Mouse (Mus musculus) MEL (cell line): ENCODE results near the gene Adgrf5. TPM values are rescaled to one million over a fixed set of nuclear protein-coding genes. Genes with fewer than 3 reads are reported as not detected.

ENCODE experiments used
- DNase-seq: peaks from one replicate; pipeline ENCODE4 v3.0.0; 2011; ENCODE audit warnings: low read depth, low spot score
- H3K27ac ChIP-seq: 2 replicates; pipeline ENCODE4 v1.5.1; 2012; ENCODE audit warnings: low read depth, mild to moderate bottlenecking, control low read depth, low read length, moderate library complexity; ENCODE audit not compliant: control insufficient read depth
- H3K27me3 ChIP-seq, 2 experiments: fragments of 150-350 bp in 1 of 2; sonication (generic) in 1 of 2; 2 replicates each; pipeline ENCODE4 v1.6.1; 2012; ENCODE audit warnings: low read length in 2 of 2, mild to moderate bottlenecking in 2 of 2, improper control_type of control experiment in 1 of 2, moderate library complexity in 1 of 2; ENCODE audit not compliant: insufficient read depth in 2 of 2, control insufficient read depth in 1 of 2
- H3K36me3 ChIP-seq, 2 experiments: 2 replicates each; pipeline ENCODE4 v1.6.1; 2012 to 2014; ENCODE audit warnings: low read length in 2 of 2, improper control_type of control experiment in 1 of 2, inconsistent platforms in 1 of 2, mild to moderate bottlenecking in 1 of 2; ENCODE audit not compliant: insufficient read depth in 2 of 2, control insufficient read depth in 1 of 2
- H3K4me1 ChIP-seq, 2 experiments: fragments of 150-350 bp in 1 of 2; sonication (generic) in 1 of 2; 2 replicates each; pipeline ENCODE4 v1.6.1; 2012; ENCODE audit warnings: low read length in 2 of 2, improper control_type of control experiment in 1 of 2, mild to moderate bottlenecking in 1 of 2; ENCODE audit not compliant: insufficient read depth in 2 of 2, control insufficient read depth in 1 of 2
- H3K4me3 ChIP-seq, 2 experiments: fragments of 150-350 bp in 1 of 2; sonication (generic) in 1 of 2; 2 replicates each; pipeline ENCODE4 v1.5.1; 2012; ENCODE audit warnings: low read depth in 2 of 2, low read length in 2 of 2, mild to moderate bottlenecking in 2 of 2, moderate library complexity in 2 of 2, control low read depth in 1 of 2, improper control_type of control experiment in 1 of 2; ENCODE audit not compliant: control insufficient read depth in 1 of 2, insufficient read depth in 1 of 2
- H3K79me2 ChIP-seq: 2 replicates; pipeline ENCODE4 v1.6.1; 2012; ENCODE audit warnings: mild to moderate bottlenecking, low read length, moderate library complexity; ENCODE audit not compliant: control insufficient read depth, poor library complexity, insufficient read depth
- H3K9ac ChIP-seq: 2 replicates; pipeline ENCODE4 v1.6.1; 2012; ENCODE audit warnings: low read depth, mild to moderate bottlenecking, control low read depth, low read length, moderate library complexity; ENCODE audit not compliant: control insufficient read depth, poor library complexity, severe bottlenecking
- H3K9me3 ChIP-seq: fragments of 150-350 bp; sonication (generic); replicated peaks from 2 replicates; pipeline ENCODE4 v1.6.1; 2012; ENCODE audit warnings: mild to moderate bottlenecking, low read length, improper control_type of control experiment, moderate library complexity; ENCODE audit not compliant: insufficient read depth
- BHLHE40 ChIP-seq: IDR thresholded peaks from 2 replicates; pipeline ENCODE4 v1.6.1; 2012; ENCODE audit warnings: low read depth, mild to moderate bottlenecking, inconsistent platforms, low read length, improper control_type of control experiment, borderline replicate concordance
- CHD1 ChIP-seq: IDR thresholded peaks from 2 replicates; pipeline ENCODE4 v1.6.1; 2012; ENCODE audit warnings: low read depth, mild to moderate bottlenecking, inconsistent platforms, low read length, improper control_type of control experiment
- CTCF ChIP-seq, 3 experiments: IDR thresholded peaks in 2 of 3; conservative IDR thresholded peaks in 1 of 3; 2 replicates each; pipeline ENCODE4 v1.5.1; 2011 to 2012; ENCODE audit warnings: low read length in 3 of 3, low read depth in 2 of 3, mild to moderate bottlenecking in 2 of 3, improper control_type of control experiment in 1 of 3, inconsistent platforms in 1 of 3, mixed read lengths in 1 of 3, moderate library complexity in 1 of 3; ENCODE audit not compliant: control insufficient read depth in 1 of 3, insufficient read depth in 1 of 3, poor library complexity in 1 of 3, severe bottlenecking in 1 of 3
- E2F4 ChIP-seq: IDR thresholded peaks from 2 replicates; pipeline ENCODE4 v1.6.1; 2011; ENCODE audit warnings: low read depth, low read length, improper control_type of control experiment, borderline replicate concordance
- ELF1 ChIP-seq: IDR thresholded peaks from 2 replicates; pipeline ENCODE4 v1.6.1; 2014; ENCODE audit warnings: low read depth, mild to moderate bottlenecking, inconsistent platforms, low read length, improper control_type of control experiment, moderate library complexity
- EP300 ChIP-seq, 2 experiments: IDR thresholded peaks; 2 replicates each; pipeline ENCODE4 v1.6.1; 2011; ENCODE audit warnings: improper control_type of control experiment in 2 of 2, low read length in 2 of 2, low read depth in 1 of 2, mild to moderate bottlenecking in 1 of 2
- ETS1 ChIP-seq: IDR thresholded peaks from 2 replicates; pipeline ENCODE4 v1.6.1; 2012; ENCODE audit warnings: low read depth, mild to moderate bottlenecking, inconsistent platforms, low read length, improper control_type of control experiment, moderate library complexity
- GABPA ChIP-seq: IDR thresholded peaks from 2 replicates; pipeline ENCODE4 v1.6.1; 2012; ENCODE audit warnings: low read depth, mild to moderate bottlenecking, inconsistent platforms, low read length, improper control_type of control experiment, moderate library complexity
- GATA1 ChIP-seq: IDR thresholded peaks from 2 replicates; pipeline ENCODE4 v1.6.1; 2011; ENCODE audit warnings: low read depth, low read length, improper control_type of control experiment
- HCFC1 ChIP-seq: IDR thresholded peaks from 2 replicates; pipeline ENCODE4 v1.6.1; 2012; ENCODE audit warnings: low read depth, mild to moderate bottlenecking, inconsistent platforms, low read length, improper control_type of control experiment, moderate library complexity
- JUND ChIP-seq: IDR thresholded peaks from 2 replicates; pipeline ENCODE4 v1.6.1; 2011; ENCODE audit warnings: low read depth, mild to moderate bottlenecking, improper control_type of control experiment, low read length
- MAX ChIP-seq: IDR thresholded peaks from 2 replicates; pipeline ENCODE4 v1.6.1; 2011; ENCODE audit warnings: low read length, improper control_type of control experiment
- MXI1 ChIP-seq: IDR thresholded peaks from 2 replicates; pipeline ENCODE4 v1.6.1; 2011; ENCODE audit warnings: mild to moderate bottlenecking, low read depth, low read length, improper control_type of control experiment
- MYC ChIP-seq: IDR thresholded peaks from 2 replicates; pipeline ENCODE4 v1.6.1; 2011; ENCODE audit warnings: low read depth, mild to moderate bottlenecking, low read length, improper control_type of control experiment, moderate library complexity
- NELFE ChIP-seq: IDR thresholded peaks from 2 replicates; pipeline ENCODE4 v1.6.1; 2011; ENCODE audit warnings: low read depth, low read length, improper control_type of control experiment
- NRF1 ChIP-seq: IDR thresholded peaks from 2 replicates; pipeline ENCODE4 v1.6.1; 2014; ENCODE audit warnings: low read depth, mild to moderate bottlenecking, inconsistent platforms, low read length, improper control_type of control experiment, moderate library complexity; ENCODE audit not compliant: poor library complexity, insufficient read depth, severe bottlenecking
- POLR2A ChIP-seq, 2 experiments: IDR thresholded peaks; 2 replicates each; pipeline ENCODE4 v1.6.1; 2011 to 2012; ENCODE audit warnings: low read length in 2 of 2, mild to moderate bottlenecking in 2 of 2, control low read depth in 1 of 2, improper control_type of control experiment in 1 of 2, low read depth in 1 of 2, moderate library complexity in 1 of 2; ENCODE audit not compliant: control insufficient read depth in 1 of 2, insufficient read depth in 1 of 2, poor library complexity in 1 of 2
- POLR2AphosphoS2 ChIP-seq: IDR thresholded peaks from 2 replicates; pipeline ENCODE4 v1.6.1; 2011; ENCODE audit warnings: low read length, improper control_type of control experiment
- RCOR1 ChIP-seq: IDR thresholded peaks from 2 replicates; pipeline ENCODE4 v1.6.1; 2012; ENCODE audit warnings: low read depth, mild to moderate bottlenecking, inconsistent platforms, low read length, improper control_type of control experiment
- TBP ChIP-seq: IDR thresholded peaks from 2 replicates; pipeline ENCODE4 v1.8.0; 2011; ENCODE audit warnings: low read depth, low read length, improper control_type of control experiment
- TCF12 ChIP-seq: IDR thresholded peaks from 2 replicates; pipeline ENCODE4 v1.6.1; 2014; ENCODE audit warnings: low read depth, mild to moderate bottlenecking, inconsistent platforms, low read length, improper control_type of control experiment, moderate library complexity
- UBTF ChIP-seq: IDR thresholded peaks from 2 replicates; pipeline ENCODE4 v1.6.1; 2012; ENCODE audit warnings: low read depth, mild to moderate bottlenecking, inconsistent platforms, low read length, improper control_type of control experiment, moderate library complexity, borderline replicate concordance; ENCODE audit not compliant: insufficient read depth
- ZKSCAN1 ChIP-seq: IDR thresholded peaks from 2 replicates; pipeline ENCODE4 v1.6.1; 2012; ENCODE audit warnings: low read depth, mild to moderate bottlenecking, inconsistent platforms, low read length, improper control_type of control experiment, moderate library complexity
- ZNF384 ChIP-seq: IDR thresholded peaks from 2 replicates; pipeline ENCODE4 v1.6.1; 2012; ENCODE audit warnings: low read depth, mild to moderate bottlenecking, inconsistent platforms, low read length, improper control_type of control experiment
- polyA plus RNA-seq, 2 experiments: library from polyadenylated mRNA; stranded (reverse) in 1 of 2; unstranded in 1 of 2; fragments of >175 nt in 1 of 2; fragments of >200 nt in 1 of 2; gene quantifications; 2 replicates each; pipeline versions ENCODE4 v1.2.1 to v1.2.4; 2012; ENCODE audit warnings: low replicate concordance in 2 of 2, low read depth in 1 of 2; ENCODE audit not compliant: insufficient read length in 2 of 2, insufficient read depth in 1 of 2, missing spikeins in 1 of 2
- total RNA-seq: library from RNA; depleted of rRNA; stranded (reverse); fragments of 300-350 nt; gene quantifications from 2 replicates; pipeline ENCODE4 v1.2.3, GENCODE M21; 2012

Adgrf5 gene
- total and polyA plus RNA-seq, 3 experiments = not detected

DNA sequence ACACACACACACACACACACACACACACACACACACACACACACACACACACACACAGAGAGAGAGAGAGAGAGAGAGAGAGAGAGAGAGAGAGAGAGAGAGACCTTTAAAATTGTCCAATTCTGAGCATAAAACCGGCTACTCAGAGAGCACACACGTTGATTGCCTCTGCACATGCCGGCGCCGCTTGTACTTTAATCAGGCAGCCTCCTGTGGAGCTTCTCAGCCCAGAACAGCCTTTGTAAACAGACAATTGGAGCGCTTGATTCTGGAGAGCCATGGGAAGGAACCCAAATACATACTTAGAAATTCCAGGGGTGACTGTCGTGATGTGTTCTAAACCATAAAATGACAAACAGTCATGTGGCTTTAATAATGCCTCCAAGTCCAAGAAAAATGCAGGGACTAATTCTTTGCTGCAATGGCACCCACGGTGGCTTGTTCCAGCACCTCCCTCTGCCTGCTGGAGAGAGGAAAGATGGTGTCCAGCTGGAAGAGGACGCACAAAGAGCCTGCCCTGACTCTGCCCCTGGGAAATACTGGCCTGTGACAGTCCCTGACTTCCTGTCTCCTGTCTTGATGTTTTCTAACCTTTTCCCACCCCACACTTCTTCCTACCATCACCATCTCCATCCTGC lies 2.2 kb upstream of the Adgrf5 start:
- TF ChIP-seq ZKSCAN1 (no peak), JUND (no peak), E2F4 (no peak), GATA1 (no peak), HCFC1 (no peak), POLR2AphosphoS2 (no peak)
- Histone ChIP-seq H3K79me2 (no peaks in the 10 kb centered on the region), H3K36me3 (no peaks in the 10 kb centered on the region), H3K27me3 (no peaks in the 10 kb centered on the region), H3K27ac (no peak overlapping the region), H3K9ac (no peak overlapping the region), H3K4me1 (no peaks in the 10 kb centered on the region), H3K9me3 (no peaks in the 10 kb centered on the region), H3K4me3 (no peak overlapping the region)
- no peak for DNase-seq

DNA sequence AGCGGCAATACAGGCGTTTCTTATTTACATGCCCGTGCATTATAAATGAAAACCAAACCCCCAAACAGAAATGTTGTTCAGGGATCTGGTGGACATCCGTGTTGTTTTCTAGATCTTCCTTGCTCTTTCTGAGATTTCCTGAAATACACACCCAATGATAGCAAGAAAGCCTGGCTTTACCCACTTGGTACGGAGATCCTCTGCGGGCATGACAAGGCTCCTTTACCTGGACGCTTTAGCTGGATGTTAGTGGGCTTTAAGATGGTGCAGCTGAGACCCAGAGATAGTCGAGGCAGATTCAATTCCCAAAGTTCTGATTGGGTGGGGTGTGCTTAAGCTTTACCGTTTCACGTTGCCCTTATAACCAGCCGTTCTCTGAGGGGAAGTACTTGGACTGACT lies 770 bp downstream of the Adgrf5 start:
- Histone ChIP-seq H3K9me3 (no peaks in the 10 kb centered on the region), H3K36me3 (no peaks in the 10 kb centered on the region), H3K27me3 (no peaks in the 10 kb centered on the region), H3K4me1 (no peaks in the 10 kb centered on the region), H3K27ac (no peak overlapping the region), H3K79me2 (no peaks in the 10 kb centered on the region), H3K4me3 (no peak overlapping the region), H3K9ac (no peak overlapping the region)
- TF ChIP-seq UBTF (no peak), ETS1 (no peak), NELFE (no peak), NRF1 (no peak), HCFC1 (no peak), RCOR1 (no peak), ZNF384 (no peak), ELF1 (no peak), CTCF (IDR thresholded peaks at IDR 0.05 in 2 of 3, conservative IDR thresholded peaks at IDR 0.05 in 1 of 3; ENCODE audit: control insufficient read depth in 1 of 3, insufficient read depth in 1 of 3, low read depth in 2 of 3, low read length in 3 of 3, poor library complexity in 1 of 3, severe bottlenecking in 1 of 3) (no peak), JUND (no peak), BHLHE40 (no peak), GABPA (no peak), TBP (no peak), MAX (no peak), POLR2A (IDR thresholded peaks at IDR 0.05; ENCODE audit: control insufficient read depth in 1 of 2, insufficient read depth in 1 of 2, low read depth in 1 of 2, low read length in 2 of 2, poor library complexity in 1 of 2) (no peak), MXI1 (no peak), CHD1 (no peak), EP300 (IDR thresholded peaks at IDR 0.05; ENCODE audit: low read depth in 1 of 2, low read length in 2 of 2) (no peak), MYC (no peak), TCF12 (no peak)
- DNase-seq = no peak
